Mouse (Mus musculus): ENCODE measurements around the gene Ankmy1.

Gene Ankmy1

GRCm38 (mm10) chr1:92911721-92912138 is 9.0 kb upstream of the Ankmy1 start:
- DNase-seq (ENCODE audit: low spot score in 2 of 2): no peak

GRCm38 (mm10) chr1:92910925-92911720 is 8.4 kb upstream of the Ankmy1 start:
- DNase-seq (ENCODE audit: low spot score in 2 of 2): peak; percentile 59 to 61

GRCm38 (mm10) chr1:92910239-92910885 is 7.7 kb upstream of the Ankmy1 start, which contains the start of gene Rnpepl1:
TSS of gene Rnpepl1 (plus strand) at chr1:92910783.
- DNase-seq (ENCODE audit: low spot score in 2 of 2): peak; percentile 74 to 76

- DNase-seq (ENCODE audit: low spot score in 2 of 2): no peak
Observed at GRCm38 (mm10) chr1:92909068-92909467, 6.4 kb upstream of the Ankmy1 start.

- no peak for DNase-seq (ENCODE audit: low spot score in 2 of 2)
Observed at GRCm38 (mm10) chr1:92908664-92909063, 6.0 kb upstream of the Ankmy1 start.

GRCm38 (mm10) chr1:92907632-92908360 is 5.1 kb upstream of the Ankmy1 start:
- no peak for DNase-seq (ENCODE audit: low spot score in 2 of 2)

GRCm38 (mm10) chr1:92906779-92907631 is 4.3 kb upstream of the Ankmy1 start, which contains the start of gene Dusp28:
TSS of gene Dusp28 (plus strand) at chr1:92906981.
- peak; percentile 91 to 92 for DNase-seq (ENCODE audit: low spot score in 2 of 2)

GRCm38 (mm10) chr1:92905703-92906310 is 3.1 kb upstream of the Ankmy1 start:
- DNase-seq (ENCODE audit: low spot score in 2 of 2): no peak

GRCm38 (mm10) chr1:92903627-92904026 is 921 bp upstream of the Ankmy1 start:
- DNase-seq (ENCODE audit: low spot score in 2 of 2): no peak

- DNase-seq (ENCODE audit: low spot score in 2 of 2): peak in 1 of 2 experiments; percentile 63
Observed at GRCm38 (mm10) chr1:92895089-92895488, 7.6 kb downstream of the Ankmy1 start.

GRCm38 (mm10) chr1:92893896-92894295 is 8.8 kb downstream of the Ankmy1 start:
- DNase-seq (ENCODE audit: low spot score in 2 of 2): no peak

- DNase-seq (ENCODE audit: low spot score in 2 of 2): no peak
Observed at GRCm38 (mm10) chr1:92892791-92893190, 9.9 kb downstream of the Ankmy1 start.

- no peak for DNase-seq (ENCODE audit: low spot score in 2 of 2)
Observed at GRCm38 (mm10) chr1:92888901-92889655, 13.6 kb downstream of the Ankmy1 start.

- DNase-seq (ENCODE audit: low spot score in 2 of 2): no peak
Observed at GRCm38 (mm10) chr1:92881982-92882381, 20.7 kb downstream of the Ankmy1 start.

- no peak for DNase-seq (ENCODE audit: low spot score in 2 of 2)
Observed at GRCm38 (mm10) chr1:92880101-92880500, 22.6 kb downstream of the Ankmy1 start.

GRCm38 (mm10) chr1:92879266-92879665 is 23.4 kb downstream of the Ankmy1 start:
- no peak for DNase-seq (ENCODE audit: low spot score in 2 of 2)

GRCm38 (mm10) chr1:92878066-92878741 is 24.5 kb downstream of the Ankmy1 start:
- no peak for DNase-seq (ENCODE audit: low spot score in 2 of 2)

- DNase-seq (ENCODE audit: low spot score in 2 of 2): no peak
Observed at GRCm38 (mm10) chr1:92877431-92877978, 25.2 kb downstream of the Ankmy1 start.

All from heart, adult 9 months (tissue).